Mouse (Mus musculus): ENCODE results near the gene Fus. TPM values are rescaled to one million over a fixed set of nuclear protein-coding genes. Genes with fewer than 3 reads are reported as not detected.

Fus gene
- polyA plus RNA-seq, 1 experiment from 2014 or later: 94.5 TPM

- Histone ChIP-seq H3K4me2 (ENCODE audit: low read depth, low read length) (peak within 1 kb of the TSS; percentile 68), H3K4me1 (ENCODE audit: insufficient read depth) (peaks cover 34% of the 10 kb centered on the region), H3K4me3 (ENCODE audit: low read depth, low read length) (peak within 1 kb of the TSS; percentile 42), H3K9me3 (ENCODE audit: low read length) (no peaks in the 10 kb centered on the region), H3K27me3 (ENCODE audit: insufficient read depth, low read length) (no peaks in the 10 kb centered on the region), H3K36me3 (replicated peaks; ENCODE audit: insufficient read depth, low read length) (peaks cover 10% of the 10 kb centered on the region; the same call in 1 of the 2 replicates), H3K27ac (ENCODE audit: low read depth) (peak within 1 kb of the TSS; percentile 86; the same call in 1 of the 2 replicates), H3K9ac (replicated peaks) (peak within 1 kb of the TSS; percentile 52)
- peak; percentile 66 for DNase-seq
- TF ChIP-seq CTCF (IDR thresholded peaks at IDR 0.05; ENCODE audit: low read depth) (no peak), EP300 (IDR thresholded peaks at IDR 0.05; ENCODE audit: low read depth) (no peak)
- peak; percentile 26; the same call in 1 of the 2 replicates for ATAC-seq
- WGBS (ENCODE audit: insufficient replicate concordance): 48% methylated on average over 6 of the region's 6 CpGs
Observed at GRCm38 (mm10) chr7:127929923-127930322, 37.3 kb upstream of the Fus start, which contains the start of gene Prss8. TSS of gene Prss8 (minus strand) at chr7:127930104.

DNA sequence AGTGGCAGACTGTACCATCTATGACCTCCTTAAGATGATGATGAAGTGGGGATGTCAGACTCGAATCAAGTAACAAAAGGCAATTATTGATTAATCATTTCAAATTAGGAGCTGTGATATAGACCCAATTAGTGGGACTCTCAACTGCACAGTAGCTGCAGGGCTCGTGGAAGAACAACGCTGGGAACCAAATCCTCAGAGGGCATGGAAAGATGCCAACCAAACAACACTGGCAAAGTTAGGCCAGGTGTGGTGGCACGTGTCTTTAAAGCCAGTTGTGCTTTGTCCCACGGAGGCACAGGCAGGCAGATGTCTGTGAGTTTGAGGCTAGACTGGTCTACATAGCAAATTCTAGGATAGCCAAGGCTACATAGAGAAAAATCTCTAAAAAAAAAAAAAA lies 36.6 kb upstream of the Fus start:
- DNase-seq: no peak
- Histone ChIP-seq H3K9ac (replicated peaks) (no peak overlapping the region), H3K27ac (ENCODE audit: low read depth) (no peak overlapping the region), H3K9me3 (ENCODE audit: low read length) (no peaks in the 10 kb centered on the region), H3K27me3 (ENCODE audit: insufficient read depth, low read length) (no peaks in the 10 kb centered on the region), H3K4me3 (ENCODE audit: low read depth, low read length) (no peak overlapping the region), H3K4me1 (ENCODE audit: insufficient read depth) (peaks cover 36% of the 10 kb centered on the region), H3K36me3 (replicated peaks; ENCODE audit: insufficient read depth, low read length) (peaks cover 6% of the 10 kb centered on the region; the same call in 1 of the 2 replicates), H3K4me2 (ENCODE audit: low read depth, low read length) (no peak overlapping the region)
- no peak for ATAC-seq
- 68% methylated on average over 5 of the region's 5 CpGs for WGBS (ENCODE audit: insufficient replicate concordance)
- TF ChIP-seq EP300 (IDR thresholded peaks at IDR 0.05; ENCODE audit: low read depth) (no peak), CTCF (IDR thresholded peaks at IDR 0.05; ENCODE audit: low read depth) (no peak)

DNA sequence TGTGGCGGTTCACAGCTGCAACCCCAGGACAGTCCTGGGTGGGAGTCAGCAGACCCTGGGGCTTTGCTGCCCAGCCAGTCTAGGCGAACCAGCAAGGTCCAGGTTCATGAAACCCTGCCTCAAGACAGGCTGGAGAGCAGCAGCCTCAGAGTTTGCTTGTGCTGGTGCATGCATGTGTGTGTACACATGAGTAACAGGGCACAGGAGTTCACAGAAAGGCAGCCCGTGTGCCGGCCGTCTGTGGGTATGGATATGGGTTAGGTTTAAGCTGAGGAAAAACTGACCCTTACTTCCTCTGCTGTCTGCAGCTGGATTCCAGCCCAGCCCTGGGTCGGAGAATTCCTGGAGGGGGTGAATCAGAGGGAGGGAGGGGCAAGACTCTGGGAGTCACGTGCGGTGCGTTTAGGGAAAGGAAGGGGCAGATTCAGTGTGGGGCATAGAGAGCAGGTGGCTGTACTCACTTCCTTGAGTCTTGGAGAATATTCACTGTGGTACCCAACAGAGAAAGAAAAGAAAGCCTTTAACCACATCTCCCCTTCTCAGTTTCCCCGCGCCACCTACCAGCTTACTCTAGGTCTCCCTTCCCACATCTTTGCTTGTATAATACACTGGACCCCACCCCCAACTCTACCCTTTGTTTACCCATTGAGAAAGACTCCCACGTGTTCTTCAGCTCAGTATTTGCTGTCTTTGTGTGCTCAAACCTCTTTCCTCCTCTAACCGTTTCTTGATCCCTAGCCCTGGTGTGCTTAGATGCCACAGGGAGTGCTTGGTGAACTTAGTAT lies 35.7 kb upstream of the Fus start:
- H3K27me3 ChIP-seq (ENCODE audit: insufficient read depth, low read length): no peaks in the 10 kb centered on the region
- WGBS (ENCODE audit: insufficient replicate concordance): 46% methylated on average over 13 of the region's 13 CpGs
- H3K9me3 ChIP-seq (ENCODE audit: low read length): no peaks in the 10 kb centered on the region
- H3K4me2 ChIP-seq (ENCODE audit: low read depth, low read length): peak overlapping the region; percentile 57
- H3K4me1 ChIP-seq (ENCODE audit: insufficient read depth): peaks cover 37% of the 10 kb centered on the region
- H3K36me3 ChIP-seq (replicated peaks; ENCODE audit: insufficient read depth, low read length): no peaks in the 10 kb centered on the region
- DNase-seq: peak; percentile 47
- no peak for TF ChIP-seq EP300 (IDR thresholded peaks at IDR 0.05; ENCODE audit: low read depth)
- peak; percentile 63 for ATAC-seq
- peak overlapping the region; percentile 86 for H3K27ac ChIP-seq (ENCODE audit: low read depth)
- H3K4me3 ChIP-seq (ENCODE audit: low read depth, low read length): peak overlapping the region; percentile 7
- peak overlapping the region; percentile 40 for H3K9ac ChIP-seq (replicated peaks)

DNA sequence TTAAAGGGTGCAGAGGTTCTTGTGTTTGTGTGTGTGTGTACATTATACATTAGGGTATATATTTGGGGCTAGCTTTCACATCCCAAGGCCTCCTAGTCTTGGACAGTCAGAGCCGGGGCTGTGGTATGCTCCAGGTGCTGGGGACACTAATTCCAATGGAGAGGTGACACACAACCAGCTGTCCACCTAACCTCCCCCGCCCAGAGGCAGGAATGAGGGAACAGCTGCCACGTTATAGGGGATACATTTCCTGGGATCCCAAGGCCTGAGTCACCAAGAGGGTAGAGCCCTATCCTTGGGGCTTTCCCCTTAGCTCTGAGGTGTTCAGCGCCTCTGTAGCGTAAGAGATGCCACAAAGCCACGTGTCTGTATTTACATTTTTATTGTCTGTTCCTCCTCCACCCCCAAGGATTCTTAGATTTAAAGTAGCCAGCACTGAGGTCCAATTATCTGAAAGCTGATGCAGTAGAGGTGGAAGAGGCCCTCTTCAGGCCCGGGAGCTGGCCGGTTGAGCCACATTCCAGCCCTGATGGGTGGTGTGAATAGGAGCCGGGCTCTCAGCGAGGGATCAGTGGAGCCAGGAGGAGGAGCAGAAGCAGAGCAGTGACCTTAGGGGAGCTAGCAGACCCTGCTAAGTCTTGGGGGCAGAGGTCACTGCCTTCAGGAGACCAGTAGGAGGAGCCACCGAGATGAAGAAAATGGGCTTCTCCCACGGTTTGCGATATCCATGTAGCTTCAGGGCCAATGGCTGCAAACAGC lies 34.8 kb upstream of the Fus start:
- H3K27me3 ChIP-seq (ENCODE audit: insufficient read depth, low read length): no peaks in the 10 kb centered on the region
- TF ChIP-seq CTCF (IDR thresholded peaks at IDR 0.05; ENCODE audit: low read depth): peak; percentile 18; the same call in 1 of the 2 replicates
- no peak for TF ChIP-seq EP300 (IDR thresholded peaks at IDR 0.05; ENCODE audit: low read depth)
- H3K4me2 ChIP-seq (ENCODE audit: low read depth, low read length): peak overlapping the region; percentile 57; the same call in 1 of the 2 replicates
- no peaks in the 10 kb centered on the region for H3K36me3 ChIP-seq (replicated peaks; ENCODE audit: insufficient read depth, low read length)
- H3K9ac ChIP-seq (replicated peaks): no peak overlapping the region; the same call in 1 of the 2 replicates
- 47% methylated on average over 13 of the region's 13 CpGs for WGBS (ENCODE audit: insufficient replicate concordance)
- ATAC-seq: no peak
- peaks cover 34% of the 10 kb centered on the region for H3K4me1 ChIP-seq (ENCODE audit: insufficient read depth)
- peak overlapping the region; percentile 86 for H3K27ac ChIP-seq (ENCODE audit: low read depth)
- no peak overlapping the region for H3K4me3 ChIP-seq (ENCODE audit: low read depth, low read length)
- DNase-seq: no peak
- H3K9me3 ChIP-seq (ENCODE audit: low read length): no peaks in the 10 kb centered on the region

- Histone ChIP-seq H3K27me3 (ENCODE audit: insufficient read depth, low read length) (no peaks in the 10 kb centered on the region), H3K9ac (replicated peaks) (no peak overlapping the region)
- 74% methylated on average over 5 of the region's 5 CpGs for WGBS (ENCODE audit: insufficient replicate concordance)
Observed at GRCm38 (mm10) chr7:127934075-127934474, 33.2 kb upstream of the Fus start.

More at GRCm38 (mm10) chr7:127934075-127934474, 33.2 kb upstream of the Fus start:
- Histone ChIP-seq H3K4me2 (ENCODE audit: low read depth, low read length) (no peak overlapping the region), H3K4me3 (ENCODE audit: low read depth, low read length) (no peak overlapping the region), H3K9me3 (ENCODE audit: low read length) (no peaks in the 10 kb centered on the region), H3K27ac (ENCODE audit: low read depth) (no peak overlapping the region), H3K36me3 (replicated peaks; ENCODE audit: insufficient read depth, low read length) (no peaks in the 10 kb centered on the region), H3K4me1 (ENCODE audit: insufficient read depth) (peaks cover 25% of the 10 kb centered on the region)
- DNase-seq (no peak), ATAC-seq (no peak)
- TF ChIP-seq CTCF (IDR thresholded peaks at IDR 0.05; ENCODE audit: low read depth) (no peak), EP300 (IDR thresholded peaks at IDR 0.05; ENCODE audit: low read depth) (no peak)

Measured in liver, postnatal 0 days (tissue).